Mouse (Mus musculus) cerebellum, adult 2 months (tissue): Measurements from ENCODE around the gene Fat2.
A peak's percentile ranks its signal among the peaks of the same experiment; 100 is the strongest.

Experiments used
- CTCF ChIP-seq: fragments of 200-500 bp; IDR thresholded peaks from 2 replicates; pipeline ENCODE4 v1.5.1; 2011; ENCODE audit warnings: low read depth, mild to moderate bottlenecking, control low read depth, low read length, moderate library complexity, borderline replicate concordance; ENCODE audit not compliant: insufficient read depth
- POLR2A ChIP-seq: fragments of 200-500 bp; IDR thresholded peaks from 2 replicates; pipeline ENCODE4 v1.6.1; 2011; ENCODE audit warnings: low read length, control low read depth, borderline replicate concordance; ENCODE audit not compliant: insufficient read depth

DNA sequence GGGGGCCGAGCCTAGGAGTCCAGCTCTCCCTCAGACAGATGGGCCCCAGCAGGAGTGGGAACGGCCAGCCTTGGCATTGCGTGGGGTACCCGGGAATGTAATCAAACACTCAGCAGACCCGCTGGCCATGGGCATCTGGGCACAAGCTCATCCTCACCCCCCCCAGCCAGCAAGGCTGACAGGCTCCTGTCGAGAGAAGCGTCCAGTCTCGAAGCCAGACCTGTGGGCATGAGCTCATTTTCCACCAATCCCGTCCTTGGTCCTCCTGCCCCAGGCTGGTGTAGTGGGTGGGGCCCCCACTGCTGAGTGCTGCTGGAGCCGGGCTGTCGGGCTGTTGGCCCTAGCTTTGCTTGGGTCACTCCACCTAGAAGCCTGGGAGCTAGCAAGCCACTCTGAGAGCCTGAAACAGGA lies 5.6 kb upstream of the Fat2 start:
- TF ChIP-seq POLR2A (peak; percentile 69; the same call in 1 of the 2 replicates), CTCF (no peak)
